ENCODE assay signal across 1 mouse cellular context in the genomic region with DNA sequence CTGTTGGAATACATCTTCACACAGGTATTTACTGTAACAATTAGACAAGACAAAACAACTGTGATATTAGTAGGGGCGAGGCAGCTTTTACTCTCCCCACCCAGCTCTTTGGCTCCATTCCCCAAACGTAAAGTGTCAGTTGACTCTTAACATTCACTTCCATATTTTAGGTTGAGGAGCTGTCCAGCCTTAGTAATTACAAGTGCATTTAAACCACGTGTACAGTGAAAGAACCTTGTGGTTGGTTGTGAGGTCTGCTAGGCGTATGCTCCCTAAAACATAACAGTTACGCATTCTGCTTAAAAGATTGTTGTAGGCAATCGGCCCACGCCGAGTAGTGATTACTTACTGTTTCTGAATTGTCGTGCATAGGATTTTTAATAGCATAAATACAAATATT.
A peak's percentile ranks its signal among the peaks of the same experiment; 100 is the strongest.
TF ChIP-seq lines count a peak whose summit lies in the region.

No protein-coding gene starts in this region.

TF ChIP-seq in CH12.LX, 34 proteins besides CTCF, POLR2A, EP300 and RAD21 (continued from another document):
- TF ChIP-seq USF1 (IDR thresholded peaks at IDR 0.05; ENCODE audit: low read depth, low read length) (peak; percentile 38), IRF4 (IDR thresholded peaks at IDR 0.05; ENCODE audit: low read depth, low read length) (no peak), ZC3H11A (IDR thresholded peaks at IDR 0.05; ENCODE audit: low read depth, low read length) (no peak), TCF12 (IDR thresholded peaks at IDR 0.05; ENCODE audit: low read depth, low read length) (no peak), POLR2AphosphoS2 (IDR thresholded peaks at IDR 0.05; ENCODE audit: low read depth, low read length) (no peak), MAX (IDR thresholded peaks at IDR 0.05; ENCODE audit: low read length) (peak; percentile 98), ELF1 (IDR thresholded peaks at IDR 0.05; ENCODE audit: low read depth, low read length) (no peak), NRF1 (IDR thresholded peaks at IDR 0.05; ENCODE audit: low read depth, low read length) (no peak), SIN3A (IDR thresholded peaks at IDR 0.05; ENCODE audit: low read length) (peak; percentile 100), MYC (IDR thresholded peaks at IDR 0.05; ENCODE audit: low read depth, low read length) (peak; percentile 88), JUN (IDR thresholded peaks at IDR 0.05; ENCODE audit: insufficient read depth, low read depth, low read length) (no peak), E2F4 (IDR thresholded peaks at IDR 0.05; ENCODE audit: insufficient replicate concordance, low read depth, low read length) (no peak), JUND (conservative IDR thresholded peaks at IDR 0.05; ENCODE audit: low read depth, low read length) (no peak), GABPA (IDR thresholded peaks at IDR 0.05; ENCODE audit: insufficient replicate concordance, low read depth, low read length) (no peak), MXI1 (IDR thresholded peaks at IDR 0.05; ENCODE audit: low read depth, low read length) (peak; percentile 100)
TF ChIP-seq in CH12.LX: peak in this region for 6.
